Mouse (Mus musculus) G1E (cell line): Measurements from ENCODE around the gene Slc10a7. TPM values are rescaled to one million over a fixed set of nuclear protein-coding genes. Genes with fewer than 3 reads are reported as not detected.

Experiments
- ATAC-seq: 2 replicates; pipeline ENCODE4 v1.8.0; 2016; ENCODE audit warnings: mild to moderate bottlenecking; ENCODE audit not compliant: insufficient number of reproducible peaks, poor library complexity, low FRiP score, severe bottlenecking; ENCODE audit errors: extremely low read depth
- DNase-seq: peaks from one replicate; pipeline ENCODE4 v3.0.0; 2012; ENCODE audit warnings: low spot score
- H3K27me3 ChIP-seq: 2 replicates; pipeline ENCODE4 v1.6.1; 2012; ENCODE audit warnings: mild to moderate bottlenecking, low read length, inconsistent platforms; ENCODE audit not compliant: insufficient read depth
- H3K36me3 ChIP-seq: replicated peaks from 2 replicates; pipeline ENCODE3; 2012; ENCODE audit warnings: mild to moderate bottlenecking, inconsistent platforms
- H3K4me1 ChIP-seq: 2 replicates; pipeline ENCODE4 v1.6.1; 2012; ENCODE audit warnings: low read depth, low read length, inconsistent platforms, mixed read lengths; ENCODE audit not compliant: insufficient read depth
- H3K4me3 ChIP-seq: 2 replicates; pipeline ENCODE4 v1.5.1; 2012; ENCODE audit warnings: low read depth, mild to moderate bottlenecking, inconsistent platforms, low read length, moderate library complexity, mixed read lengths
- H3K9me3 ChIP-seq: replicated peaks from 2 replicates; pipeline ENCODE4 v1.6.1; 2012; ENCODE audit warnings: inconsistent platforms
- CTCF ChIP-seq: IDR thresholded peaks from 2 replicates; pipeline ENCODE4 v1.5.1; 2012; ENCODE audit warnings: low read depth, low read length, inconsistent platforms, mixed read lengths
- GATA1 ChIP-seq: IDR thresholded peaks from 2 replicates; pipeline ENCODE4 v1.6.1; 2012; ENCODE audit warnings: borderline replicate concordance, low read length, inconsistent platforms, mixed read lengths
- GATA2 ChIP-seq: IDR thresholded peaks from 2 replicates; pipeline ENCODE4 v1.6.1; 2012; ENCODE audit warnings: low read depth, low read length, inconsistent platforms, borderline replicate concordance
- POLR2AphosphoS5 ChIP-seq: IDR thresholded peaks from 2 replicates; pipeline ENCODE4 v1.6.1; 2012; ENCODE audit warnings: low read depth, low read length, inconsistent platforms; ENCODE audit not compliant: insufficient replicate concordance
- TAL1 ChIP-seq: conservative IDR thresholded peaks from 2 replicates; pipeline ENCODE4 v1.6.1; 2012; ENCODE audit warnings: low read depth, low read length, inconsistent platforms, mixed read lengths
- polyA plus RNA-seq: library from polyadenylated mRNA; stranded (reverse); fragments of >175 nt; gene quantifications from 2 replicates; pipeline ENCODE4 v1.2.3, GENCODE M21; 2012
- total RNA-seq, 2 experiments: library from RNA; stranded (forward) in 1 of 2; stranded (reverse) in 1 of 2; fragments of 200-1000 nt in 1 of 2; fragments of >200 nt in 1 of 2; fragmentation: Nextera tagmentation in 1 of 2; gene quantifications; 2 replicates each; pipeline ENCODE4 v1.2.3; 2014 to 2017

The Slc10a7 gene
- total and polyA plus RNA-seq, 3 experiments, result 9.0 to 39.1 (median 22.2) TPM

DNA sequence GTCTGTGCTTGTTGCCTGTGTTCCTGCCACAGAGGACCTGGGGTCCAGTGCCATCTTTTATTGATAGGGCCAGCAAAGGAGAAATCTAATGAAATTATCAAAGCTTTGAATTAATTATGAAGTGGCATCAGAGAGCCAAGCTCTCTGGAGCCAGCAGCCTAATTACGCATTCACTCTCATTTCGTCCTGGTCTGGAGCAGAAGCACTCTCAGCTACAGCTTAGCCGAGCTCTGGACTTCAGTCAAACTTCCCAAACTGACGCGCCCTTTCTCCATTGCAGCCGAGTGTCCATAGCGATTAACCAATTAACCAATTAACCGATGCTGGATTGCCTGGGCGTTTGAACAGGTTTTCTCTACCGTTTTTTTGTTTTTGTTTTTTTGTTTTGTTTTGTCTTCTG, 68.4 kb downstream of the Slc10a7 start:
- ATAC-seq (no peak), DNase-seq (no peak)
- Histone ChIP-seq H3K9me3 (no peaks in the 10 kb centered on the region), H3K4me1 (no peaks in the 10 kb centered on the region), H3K27me3 (no peaks in the 10 kb centered on the region), H3K36me3 (peaks cover 66% of the 10 kb centered on the region), H3K4me3 (no peak overlapping the region)
- TF ChIP-seq TAL1 (no peak), CTCF (no peak), POLR2AphosphoS5 (no peak), GATA1 (no peak), GATA2 (no peak)

DNA sequence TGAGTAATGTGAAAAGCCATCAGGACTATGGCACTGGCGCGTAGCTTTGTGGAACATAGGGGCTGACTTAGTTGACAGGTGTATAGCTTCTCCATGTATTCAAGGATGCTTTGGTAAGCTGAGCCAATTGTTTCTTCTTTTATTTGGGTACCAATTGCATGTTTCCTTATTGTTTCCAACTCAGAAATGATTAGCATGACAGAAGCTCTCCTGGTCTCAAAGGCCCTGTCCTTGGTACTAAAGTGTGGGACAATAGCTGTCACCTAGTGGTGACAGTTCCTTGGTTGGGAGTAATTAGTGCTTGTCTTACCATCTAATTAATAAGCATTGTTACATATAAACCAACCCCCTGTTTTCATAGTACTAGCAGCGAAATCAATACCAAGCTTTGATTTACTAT, 68.9 kb downstream of the Slc10a7 start:
- DNase-seq, result no peak
- H3K4me1 ChIP-seq, result no peaks in the 10 kb centered on the region
- no peaks in the 10 kb centered on the region for H3K9me3 ChIP-seq
- H3K36me3 ChIP-seq, result peaks cover 66% of the 10 kb centered on the region
- no peak for ATAC-seq
- TF ChIP-seq POLR2AphosphoS5, result no peak
- TF ChIP-seq GATA2, result no peak
- no peak for TF ChIP-seq CTCF
- H3K27me3 ChIP-seq, result no peaks in the 10 kb centered on the region
- no peak overlapping the region for H3K4me3 ChIP-seq

DNA sequence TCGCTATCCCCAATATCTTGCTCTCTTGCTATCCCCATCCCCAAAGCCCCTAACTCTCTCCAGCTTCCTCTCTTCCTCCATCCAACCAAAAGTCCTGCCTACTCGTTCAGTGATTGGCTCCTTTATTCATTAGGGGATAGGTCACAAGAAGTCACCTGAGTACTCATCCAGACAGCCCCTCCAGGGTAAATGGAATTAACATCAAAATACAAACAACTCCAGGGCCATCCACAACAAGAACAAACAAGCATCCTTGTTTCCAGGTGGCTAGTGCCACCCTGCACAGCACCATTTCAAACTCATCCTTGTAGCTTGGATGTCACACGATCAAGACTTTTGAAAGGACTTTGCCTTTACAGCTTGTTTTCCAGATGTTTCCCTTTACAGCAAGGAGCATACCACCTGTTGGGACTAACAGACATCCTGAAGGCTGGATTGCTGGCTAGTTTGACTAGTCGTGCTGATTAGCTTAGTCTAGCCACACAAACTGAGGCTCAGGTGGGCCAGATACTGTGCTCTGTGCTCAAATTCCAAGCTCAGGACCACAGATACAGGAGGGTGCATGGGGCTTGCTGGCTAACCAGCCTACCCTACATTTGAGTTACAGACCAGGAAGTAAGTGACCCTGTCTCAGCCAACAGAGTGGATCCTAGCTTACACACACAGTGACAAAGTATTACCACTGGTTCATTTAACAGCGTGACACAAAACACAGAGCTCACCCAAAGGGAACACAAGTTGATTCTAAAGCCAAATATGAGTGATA, 75.0 kb downstream of the Slc10a7 start:
- no peak for TF ChIP-seq GATA2
- TF ChIP-seq GATA1, result no peak
- TF ChIP-seq CTCF, result no peak
- TF ChIP-seq POLR2AphosphoS5, result no peak
- Histone ChIP-seq H3K4me1 (no peaks in the 10 kb centered on the region), H3K27me3 (no peaks in the 10 kb centered on the region), H3K9me3 (no peaks in the 10 kb centered on the region), H3K4me3 (no peak overlapping the region), H3K36me3 (peaks cover 67% of the 10 kb centered on the region)
- ATAC-seq (no peak), DNase-seq (no peak)

DNA sequence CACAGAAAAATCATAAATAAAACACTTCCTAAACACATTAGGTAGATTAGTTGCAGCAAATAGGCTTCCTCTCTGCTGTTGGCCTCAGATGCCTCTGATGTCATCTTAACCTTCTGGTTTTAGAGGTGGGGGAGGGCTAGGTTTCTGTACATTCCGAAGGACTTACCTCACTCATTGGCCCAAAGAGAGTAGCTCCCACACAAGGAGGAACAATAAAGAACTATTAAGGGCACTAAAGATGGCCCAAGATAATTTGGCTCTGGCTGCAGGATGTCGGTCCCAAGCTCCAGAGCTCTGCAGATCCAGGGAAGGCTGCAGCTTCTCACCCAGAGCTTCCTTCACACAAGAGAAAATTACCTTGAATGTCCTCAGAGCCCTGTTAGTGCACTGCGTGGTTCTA, 75.7 kb downstream of the Slc10a7 start:
- ATAC-seq (no peak), DNase-seq (no peak)
- TF ChIP-seq CTCF (no peak), GATA1 (no peak), TAL1 (no peak), POLR2AphosphoS5 (no peak), GATA2 (no peak)
- Histone ChIP-seq H3K27me3 (no peaks in the 10 kb centered on the region), H3K4me3 (no peak overlapping the region), H3K36me3 (peaks cover 71% of the 10 kb centered on the region), H3K9me3 (no peaks in the 10 kb centered on the region), H3K4me1 (no peaks in the 10 kb centered on the region)

DNA sequence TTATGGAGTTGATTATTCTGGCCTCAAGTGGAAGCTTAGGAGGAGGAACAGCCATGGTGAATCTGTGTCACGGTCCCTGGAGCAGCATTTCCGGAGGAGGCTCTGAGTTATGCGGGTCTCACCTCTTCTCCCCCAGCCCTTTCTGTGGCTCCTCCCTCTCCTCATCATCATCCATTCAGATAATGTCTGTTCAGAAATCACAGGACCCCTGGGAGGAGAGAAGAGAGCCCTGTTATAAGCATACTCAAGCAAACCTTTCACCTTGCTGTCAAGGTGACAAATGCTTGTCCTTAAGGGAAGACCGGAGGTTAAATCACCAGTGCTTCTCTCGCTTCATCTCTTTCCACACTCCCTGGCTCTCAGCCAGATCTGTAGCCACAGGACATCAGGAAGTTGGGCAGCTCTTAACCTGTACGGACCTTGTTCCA, 86.3 kb downstream of the Slc10a7 start:
- H3K36me3 ChIP-seq, result peaks cover 64% of the 10 kb centered on the region
- TF ChIP-seq TAL1 (no peak), CTCF (no peak), POLR2AphosphoS5 (no peak)
- no peak for ATAC-seq
- no peak overlapping the region for H3K4me3 ChIP-seq
- DNase-seq, result no peak
- no peaks in the 10 kb centered on the region for H3K9me3 ChIP-seq
- no peaks in the 10 kb centered on the region for H3K27me3 ChIP-seq
- H3K4me1 ChIP-seq, result no peaks in the 10 kb centered on the region

DNA sequence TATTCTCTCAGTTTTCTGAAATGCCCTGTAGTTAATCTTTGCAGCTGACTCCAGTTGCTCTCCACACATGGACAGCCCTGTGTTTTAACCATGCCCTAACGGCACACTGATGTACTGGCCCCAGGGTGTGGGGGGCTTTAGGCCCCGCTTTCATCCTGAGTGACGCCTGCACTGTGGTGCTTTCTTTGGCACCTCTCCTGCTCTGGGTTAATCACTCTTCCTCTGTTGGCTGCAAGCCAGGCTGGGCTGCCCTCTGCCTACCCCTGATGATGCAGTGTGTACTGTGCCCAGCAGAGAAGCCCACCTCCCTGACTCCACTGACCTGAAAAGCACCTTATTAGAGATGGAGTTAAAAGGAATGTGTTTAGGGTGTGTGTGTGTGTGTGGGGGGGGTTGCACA, 89.1 kb downstream of the Slc10a7 start:
- H3K4me1 ChIP-seq, result no peaks in the 10 kb centered on the region
- peaks cover 63% of the 10 kb centered on the region for H3K36me3 ChIP-seq
- TF ChIP-seq TAL1, result no peak
- no peak for TF ChIP-seq GATA1
- TF ChIP-seq GATA2, result no peak
- no peak for TF ChIP-seq POLR2AphosphoS5
- H3K4me3 ChIP-seq, result no peak overlapping the region
- no peak for DNase-seq
- H3K27me3 ChIP-seq, result no peaks in the 10 kb centered on the region
- no peak for ATAC-seq
- H3K9me3 ChIP-seq, result no peaks in the 10 kb centered on the region
